Mouse (Mus musculus) MEL (cell line): ENCODE measurements around the gene Slc25a1. TPM values are rescaled to one million over a fixed set of nuclear protein-coding genes. Genes with fewer than 3 reads are reported as not detected.

Experiments
- DNase-seq: peaks from one replicate; pipeline ENCODE4 v3.0.0; 2011; ENCODE audit warnings: low read depth, low spot score
- H3K27ac ChIP-seq: 2 replicates; pipeline ENCODE4 v1.5.1; 2012; ENCODE audit warnings: low read depth, mild to moderate bottlenecking, control low read depth, low read length, moderate library complexity; ENCODE audit not compliant: control insufficient read depth
- H3K27me3 ChIP-seq, 2 experiments: fragments of 150-350 bp in 1 of 2; sonication (generic) in 1 of 2; 2 replicates each; pipeline ENCODE4 v1.6.1; 2012; ENCODE audit warnings: low read length in 2 of 2, mild to moderate bottlenecking in 2 of 2, improper control_type of control experiment in 1 of 2, moderate library complexity in 1 of 2; ENCODE audit not compliant: insufficient read depth in 2 of 2, control insufficient read depth in 1 of 2
- H3K36me3 ChIP-seq, 2 experiments: 2 replicates each; pipeline ENCODE4 v1.6.1; 2012 to 2014; ENCODE audit warnings: low read length in 2 of 2, improper control_type of control experiment in 1 of 2, inconsistent platforms in 1 of 2, mild to moderate bottlenecking in 1 of 2; ENCODE audit not compliant: insufficient read depth in 2 of 2, control insufficient read depth in 1 of 2
- H3K4me1 ChIP-seq, 2 experiments: fragments of 150-350 bp in 1 of 2; sonication (generic) in 1 of 2; 2 replicates each; pipeline ENCODE4 v1.6.1; 2012; ENCODE audit warnings: low read length in 2 of 2, improper control_type of control experiment in 1 of 2, mild to moderate bottlenecking in 1 of 2; ENCODE audit not compliant: insufficient read depth in 2 of 2, control insufficient read depth in 1 of 2
- H3K4me3 ChIP-seq, 2 experiments: fragments of 150-350 bp in 1 of 2; sonication (generic) in 1 of 2; 2 replicates each; pipeline ENCODE4 v1.5.1; 2012; ENCODE audit warnings: low read depth in 2 of 2, low read length in 2 of 2, mild to moderate bottlenecking in 2 of 2, moderate library complexity in 2 of 2, control low read depth in 1 of 2, improper control_type of control experiment in 1 of 2; ENCODE audit not compliant: control insufficient read depth in 1 of 2, insufficient read depth in 1 of 2
- H3K79me2 ChIP-seq: 2 replicates; pipeline ENCODE4 v1.6.1; 2012; ENCODE audit warnings: mild to moderate bottlenecking, low read length, moderate library complexity; ENCODE audit not compliant: control insufficient read depth, poor library complexity, insufficient read depth
- H3K9ac ChIP-seq: 2 replicates; pipeline ENCODE4 v1.6.1; 2012; ENCODE audit warnings: low read depth, mild to moderate bottlenecking, control low read depth, low read length, moderate library complexity; ENCODE audit not compliant: control insufficient read depth, poor library complexity, severe bottlenecking
- H3K9me3 ChIP-seq: fragments of 150-350 bp; sonication (generic); replicated peaks from 2 replicates; pipeline ENCODE4 v1.6.1; 2012; ENCODE audit warnings: mild to moderate bottlenecking, low read length, improper control_type of control experiment, moderate library complexity; ENCODE audit not compliant: insufficient read depth
- BHLHE40 ChIP-seq: IDR thresholded peaks from 2 replicates; pipeline ENCODE4 v1.6.1; 2012; ENCODE audit warnings: low read depth, mild to moderate bottlenecking, inconsistent platforms, low read length, improper control_type of control experiment, borderline replicate concordance
- CHD1 ChIP-seq: IDR thresholded peaks from 2 replicates; pipeline ENCODE4 v1.6.1; 2012; ENCODE audit warnings: low read depth, mild to moderate bottlenecking, inconsistent platforms, low read length, improper control_type of control experiment
- CHD2 ChIP-seq: IDR thresholded peaks from 2 replicates; pipeline ENCODE4 v1.6.1; 2011; ENCODE audit warnings: low read length, improper control_type of control experiment
- CTCF ChIP-seq, 3 experiments: IDR thresholded peaks in 2 of 3; conservative IDR thresholded peaks in 1 of 3; 2 replicates each; pipeline ENCODE4 v1.5.1; 2011 to 2012; ENCODE audit warnings: low read length in 3 of 3, low read depth in 2 of 3, mild to moderate bottlenecking in 2 of 3, improper control_type of control experiment in 1 of 3, inconsistent platforms in 1 of 3, mixed read lengths in 1 of 3, moderate library complexity in 1 of 3; ENCODE audit not compliant: control insufficient read depth in 1 of 3, insufficient read depth in 1 of 3, poor library complexity in 1 of 3, severe bottlenecking in 1 of 3
- E2F4 ChIP-seq: IDR thresholded peaks from 2 replicates; pipeline ENCODE4 v1.6.1; 2011; ENCODE audit warnings: low read depth, low read length, improper control_type of control experiment, borderline replicate concordance
- ELF1 ChIP-seq: IDR thresholded peaks from 2 replicates; pipeline ENCODE4 v1.6.1; 2014; ENCODE audit warnings: low read depth, mild to moderate bottlenecking, inconsistent platforms, low read length, improper control_type of control experiment, moderate library complexity
- EP300 ChIP-seq, 2 experiments: IDR thresholded peaks; 2 replicates each; pipeline ENCODE4 v1.6.1; 2011; ENCODE audit warnings: improper control_type of control experiment in 2 of 2, low read length in 2 of 2, low read depth in 1 of 2, mild to moderate bottlenecking in 1 of 2
- ETS1 ChIP-seq: IDR thresholded peaks from 2 replicates; pipeline ENCODE4 v1.6.1; 2012; ENCODE audit warnings: low read depth, mild to moderate bottlenecking, inconsistent platforms, low read length, improper control_type of control experiment, moderate library complexity
- GABPA ChIP-seq: IDR thresholded peaks from 2 replicates; pipeline ENCODE4 v1.6.1; 2012; ENCODE audit warnings: low read depth, mild to moderate bottlenecking, inconsistent platforms, low read length, improper control_type of control experiment, moderate library complexity
- GATA1 ChIP-seq: IDR thresholded peaks from 2 replicates; pipeline ENCODE4 v1.6.1; 2011; ENCODE audit warnings: low read depth, low read length, improper control_type of control experiment
- HCFC1 ChIP-seq: IDR thresholded peaks from 2 replicates; pipeline ENCODE4 v1.6.1; 2012; ENCODE audit warnings: low read depth, mild to moderate bottlenecking, inconsistent platforms, low read length, improper control_type of control experiment, moderate library complexity
- JUND ChIP-seq: IDR thresholded peaks from 2 replicates; pipeline ENCODE4 v1.6.1; 2011; ENCODE audit warnings: low read depth, mild to moderate bottlenecking, improper control_type of control experiment, low read length
- KAT2A ChIP-seq: conservative IDR thresholded peaks from 2 replicates; pipeline ENCODE4 v1.6.1; 2012; ENCODE audit warnings: low read depth, low read length, improper control_type of control experiment, inconsistent platforms
- MAFK ChIP-seq: IDR thresholded peaks from 2 replicates; pipeline ENCODE4 v1.6.1; 2011; ENCODE audit warnings: low read depth, mild to moderate bottlenecking, low read length, improper control_type of control experiment, borderline replicate concordance
- MAX ChIP-seq: IDR thresholded peaks from 2 replicates; pipeline ENCODE4 v1.6.1; 2011; ENCODE audit warnings: low read length, improper control_type of control experiment
- MAZ ChIP-seq: IDR thresholded peaks from 2 replicates; pipeline ENCODE4 v1.6.1; 2012; ENCODE audit warnings: low read depth, mild to moderate bottlenecking, inconsistent platforms, low read length, improper control_type of control experiment
- MEF2A ChIP-seq: IDR thresholded peaks from 2 replicates; pipeline ENCODE4 v1.6.1; 2014; ENCODE audit warnings: low read depth, mild to moderate bottlenecking, inconsistent platforms, low read length, improper control_type of control experiment; ENCODE audit not compliant: poor library complexity, insufficient replicate concordance, severe bottlenecking; ENCODE audit errors: extremely low read depth
- MXI1 ChIP-seq: IDR thresholded peaks from 2 replicates; pipeline ENCODE4 v1.6.1; 2011; ENCODE audit warnings: mild to moderate bottlenecking, low read depth, low read length, improper control_type of control experiment
- MYB ChIP-seq: IDR thresholded peaks from 2 replicates; pipeline ENCODE4 v1.6.1; 2011; ENCODE audit warnings: mild to moderate bottlenecking, low read depth, low read length, improper control_type of control experiment
- NELFE ChIP-seq: IDR thresholded peaks from 2 replicates; pipeline ENCODE4 v1.6.1; 2011; ENCODE audit warnings: low read depth, low read length, improper control_type of control experiment
- NRF1 ChIP-seq: IDR thresholded peaks from 2 replicates; pipeline ENCODE4 v1.6.1; 2014; ENCODE audit warnings: low read depth, mild to moderate bottlenecking, inconsistent platforms, low read length, improper control_type of control experiment, moderate library complexity; ENCODE audit not compliant: poor library complexity, insufficient read depth, severe bottlenecking
- POLR2A ChIP-seq, 2 experiments: IDR thresholded peaks; 2 replicates each; pipeline ENCODE4 v1.6.1; 2011 to 2012; ENCODE audit warnings: low read length in 2 of 2, mild to moderate bottlenecking in 2 of 2, control low read depth in 1 of 2, improper control_type of control experiment in 1 of 2, low read depth in 1 of 2, moderate library complexity in 1 of 2; ENCODE audit not compliant: control insufficient read depth in 1 of 2, insufficient read depth in 1 of 2, poor library complexity in 1 of 2
- POLR2AphosphoS2 ChIP-seq: IDR thresholded peaks from 2 replicates; pipeline ENCODE4 v1.6.1; 2011; ENCODE audit warnings: low read length, improper control_type of control experiment
- POLR2AphosphoS5 ChIP-seq: IDR thresholded peaks from 2 replicates; pipeline ENCODE4 v1.6.1; 2012; ENCODE audit warnings: low read depth, borderline replicate concordance, mild to moderate bottlenecking, inconsistent platforms, low read length, moderate library complexity, mixed read lengths
- RAD21 ChIP-seq: IDR thresholded peaks from 2 replicates; pipeline ENCODE4 v1.6.1; 2011; ENCODE audit warnings: mild to moderate bottlenecking, low read depth, low read length, improper control_type of control experiment
- RCOR1 ChIP-seq: IDR thresholded peaks from 2 replicates; pipeline ENCODE4 v1.6.1; 2012; ENCODE audit warnings: low read depth, mild to moderate bottlenecking, inconsistent platforms, low read length, improper control_type of control experiment
- SIN3A ChIP-seq: IDR thresholded peaks from 2 replicates; pipeline ENCODE4 v1.6.1; 2012; ENCODE audit warnings: low read length, improper control_type of control experiment, inconsistent platforms
- SMC3 ChIP-seq: IDR thresholded peaks from 2 replicates; pipeline ENCODE4 v1.6.1; 2011; ENCODE audit warnings: low read depth, low read length, improper control_type of control experiment
- TAL1 ChIP-seq: IDR thresholded peaks from 2 replicates; pipeline ENCODE4 v1.6.1; 2012; ENCODE audit warnings: mild to moderate bottlenecking, inconsistent platforms, low read length, moderate library complexity, mixed read lengths
- TBP ChIP-seq: IDR thresholded peaks from 2 replicates; pipeline ENCODE4 v1.8.0; 2011; ENCODE audit warnings: low read depth, low read length, improper control_type of control experiment
- TCF12 ChIP-seq: IDR thresholded peaks from 2 replicates; pipeline ENCODE4 v1.6.1; 2014; ENCODE audit warnings: low read depth, mild to moderate bottlenecking, inconsistent platforms, low read length, improper control_type of control experiment, moderate library complexity
- USF1 ChIP-seq: IDR thresholded peaks from 2 replicates; pipeline ENCODE4 v1.6.1; 2014; ENCODE audit warnings: low read depth, mild to moderate bottlenecking, inconsistent platforms, low read length, improper control_type of control experiment, moderate library complexity
- USF2 ChIP-seq, 2 experiments: IDR thresholded peaks; 2 replicates each; pipeline ENCODE4 v1.6.1; 2011 to 2012; ENCODE audit warnings: improper control_type of control experiment in 2 of 2, low read length in 2 of 2, borderline replicate concordance in 1 of 2, inconsistent platforms in 1 of 2, low read depth in 1 of 2, mild to moderate bottlenecking in 1 of 2; ENCODE audit not compliant: insufficient read depth in 1 of 2
- ZC3H11A ChIP-seq: IDR thresholded peaks from 2 replicates; pipeline ENCODE4 v1.6.1; 2012; ENCODE audit warnings: low read depth, mild to moderate bottlenecking, inconsistent platforms, low read length, improper control_type of control experiment
- ZKSCAN1 ChIP-seq: IDR thresholded peaks from 2 replicates; pipeline ENCODE4 v1.6.1; 2012; ENCODE audit warnings: low read depth, mild to moderate bottlenecking, inconsistent platforms, low read length, improper control_type of control experiment, moderate library complexity
- ZMIZ1 ChIP-seq: IDR thresholded peaks from 2 replicates; pipeline ENCODE4 v1.6.1; 2012; ENCODE audit warnings: low read depth, mild to moderate bottlenecking, inconsistent platforms, low read length, improper control_type of control experiment, moderate library complexity
- ZNF384 ChIP-seq: IDR thresholded peaks from 2 replicates; pipeline ENCODE4 v1.6.1; 2012; ENCODE audit warnings: low read depth, mild to moderate bottlenecking, inconsistent platforms, low read length, improper control_type of control experiment
- polyA plus RNA-seq, 2 experiments: library from polyadenylated mRNA; stranded (reverse) in 1 of 2; unstranded in 1 of 2; fragments of >175 nt in 1 of 2; fragments of >200 nt in 1 of 2; gene quantifications; 2 replicates each; pipeline versions ENCODE4 v1.2.1 to v1.2.4; 2012; ENCODE audit warnings: low replicate concordance in 2 of 2, low read depth in 1 of 2; ENCODE audit not compliant: insufficient read length in 2 of 2, insufficient read depth in 1 of 2, missing spikeins in 1 of 2
- total RNA-seq: library from RNA; depleted of rRNA; stranded (reverse); fragments of 300-350 nt; gene quantifications from 2 replicates; pipeline ENCODE4 v1.2.3, GENCODE M21; 2012

The Slc25a1 gene
- total and polyA plus RNA-seq, 3 experiments, result 114 to 184 TPM; not detected in 1

- H3K4me3 ChIP-seq, result peak overlapping the region; percentile 37 to 43
- H3K9me3 ChIP-seq, result no peaks in the 10 kb centered on the region
- H3K27ac ChIP-seq, result peak overlapping the region; percentile 87
- peak overlapping the region; percentile 61 for H3K9ac ChIP-seq
- no peaks in the 10 kb centered on the region for H3K79me2 ChIP-seq
- peaks cover 21 to 27% of the 10 kb centered on the region in 2 experiments for H3K4me1 ChIP-seq
- peaks cover 0 to 20% of the 10 kb centered on the region in 2 experiments; a peak in 2 of 4 replicates for H3K36me3 ChIP-seq
- DNase-seq, result peak; percentile 92
- H3K27me3 ChIP-seq, result no peaks in the 10 kb centered on the region
- TF ChIP-seq RCOR1 (no peak), TCF12 (0 out of 2 replicates have a peak, but pooled peaks have one; percentile 7), TAL1 (no peak), HCFC1 (peak; percentile 61), USF1 (no peak), KAT2A (no peak), NELFE (no peak; the same call in 1 of the 2 replicates), ZMIZ1 (no peak), ZKSCAN1 (no peak), MYB (no peak), ELF1 (no peak), BHLHE40 (0 out of 2 replicates have a peak, but pooled peaks have one; percentile 39), ZNF384 (peak; percentile 33; the same call in 1 of the 2 replicates), CHD1 (no peak), MEF2A (no peak), SMC3 (peak; percentile 76), ETS1 (no peak; the same call in 1 of the 2 replicates), MAZ (no peak), POLR2AphosphoS2 (no peak), CTCF (IDR thresholded peaks at IDR 0.05 in 2 of 3, conservative IDR thresholded peaks at IDR 0.05 in 1 of 3; ENCODE audit: control insufficient read depth in 1 of 3, insufficient read depth in 1 of 3, low read depth in 2 of 3, low read length in 3 of 3, poor library complexity in 1 of 3, severe bottlenecking in 1 of 3) (peak; percentile 81 to 89 (median 86)), POLR2AphosphoS5 (no peak), MAFK (no peak), NRF1 (no peak), GATA1 (no peak), POLR2A (IDR thresholded peaks at IDR 0.05; ENCODE audit: control insufficient read depth in 1 of 2, insufficient read depth in 1 of 2, low read depth in 1 of 2, low read length in 2 of 2, poor library complexity in 1 of 2) (no peak), JUND (0 out of 2 replicates have a peak, but pooled peaks have one; percentile 28), RAD21 (peak; percentile 67), CHD2 (no peak), GABPA (no peak), TBP (no peak), MAX (no peak), USF2 (IDR thresholded peaks at IDR 0.05; ENCODE audit: borderline replicate concordance in 1 of 2, insufficient read depth in 1 of 2, low read depth in 1 of 2, low read length in 2 of 2) (no peak), E2F4 (no peak), MXI1 (0 out of 2 replicates have a peak, but pooled peaks have one; percentile 11), EP300 (IDR thresholded peaks at IDR 0.05; ENCODE audit: low read depth in 1 of 2, low read length in 2 of 2) (no peak), ZC3H11A (peak; percentile 66), SIN3A (0 out of 2 replicates have a peak, but pooled peaks have one; percentile 19)
Measured at GRCm38 (mm10) chr16:17938821-17939220, 10.8 kb upstream of the Slc25a1 start.
